In the genomic region with DNA sequence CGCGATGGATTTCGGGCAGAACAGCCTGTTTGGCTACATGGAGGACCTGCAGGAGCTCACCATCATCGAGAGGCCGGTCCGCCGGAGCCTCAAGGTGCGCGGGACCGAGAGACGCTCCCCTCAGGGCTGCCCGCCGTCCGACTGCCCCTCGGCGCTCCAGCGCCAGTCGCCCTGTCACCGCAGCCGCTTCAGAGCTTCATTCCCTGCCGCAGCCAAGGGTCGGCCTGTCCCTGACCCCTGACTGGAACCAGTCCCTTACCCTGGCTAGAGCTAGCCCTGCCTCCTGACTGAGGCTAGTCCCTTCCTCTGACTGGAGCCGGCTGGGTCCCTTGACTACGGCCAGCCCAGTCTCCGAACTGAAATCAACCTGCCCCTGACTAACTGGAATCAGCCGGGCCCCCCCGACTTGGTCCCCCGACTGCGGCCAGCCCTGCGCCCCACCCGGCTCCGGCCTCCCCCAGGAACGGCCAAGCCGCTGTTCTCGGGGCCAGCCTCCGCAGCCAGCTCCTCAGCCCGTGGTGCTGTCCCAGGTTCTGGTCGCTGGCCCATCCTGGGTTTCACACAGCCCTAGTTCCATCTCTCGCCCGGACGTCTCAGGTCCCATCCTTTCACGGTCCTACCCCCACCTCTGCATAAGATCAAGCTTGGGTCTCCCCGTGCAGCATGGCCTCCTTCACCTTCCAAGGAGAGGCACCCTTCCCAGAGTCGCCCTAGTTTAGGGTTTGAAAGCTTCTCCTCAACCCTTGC, we compare ENCODE assay signal across 8 mouse cellular contexts. TPM values are rescaled to one million over a fixed set of nuclear protein-coding genes. Genes with fewer than 3 reads are reported as not detected.
A peak's percentile ranks its signal among the peaks of the same experiment; 100 is the strongest.
DNase-seq lines count a peak whose midpoint lies in the region; ATAC-seq and TF ChIP-seq lines count a peak whose summit lies in the region.

No protein-coding gene starts in this region.

- WGBS in hindbrain, embryonic 15.5 days: 1% methylated on average over 34 of the region's 44 CpGs
- WGBS in liver, embryonic 15.5 days (ENCODE audit: insufficient replicate concordance): 1% methylated on average over 44 of the region's 44 CpGs
- 1% methylated on average over 44 of the region's 44 CpGs for WGBS in olfactory bulb, adult 2 months

- TF ChIP-seq POLR2A in olfactory bulb, adult 2 months (IDR thresholded peaks at IDR 0.05; ENCODE audit: insufficient read depth, low read depth, low read length): peak; percentile 11; the same call in 1 of the 2 replicates

- ATAC-seq in hindbrain, embryonic 15.5 days (ENCODE audit: low FRiP score, low read depth): peak; percentile 72
- peak; percentile 23 for ATAC-seq in liver, embryonic 15.5 days (ENCODE audit: insufficient read depth)

- H3K9ac ChIP-seq in hindbrain, embryonic 15.5 days: peak overlapping the region; percentile 83
- H3K9ac ChIP-seq in liver, embryonic 15.5 days: peak overlapping the region; percentile 21; the same call in 1 of the 2 replicates

- no peaks in the 10 kb centered on the region; the same call in 1 of the 2 replicates for H3K4me1 ChIP-seq in brown adipose tissue, adult 24 weeks (ENCODE audit: control insufficient read depth, insufficient read depth, insufficient read length, low read length)
- H3K4me1 ChIP-seq in hindbrain, embryonic 15.5 days (replicated peaks): peaks cover 8% of the 10 kb centered on the region
- peaks cover 16% of the 10 kb centered on the region for H3K4me1 ChIP-seq in liver, embryonic 15.5 days (replicated peaks)
- H3K4me1 ChIP-seq in olfactory bulb, adult 2 months (ENCODE audit: control insufficient read depth, insufficient read depth, low read length): peaks cover 5% of the 10 kb centered on the region

- H3K9me3 ChIP-seq in hindbrain, embryonic 15.5 days: no peaks in the 10 kb centered on the region
- no peaks in the 10 kb centered on the region for H3K9me3 ChIP-seq in liver, embryonic 15.5 days (replicated peaks)

- intact Hi-C loops in left cerebral cortex, postnatal 14 days (cut with DNase I): no loop called here

- no peak overlapping the region for H3K27ac ChIP-seq in brown adipose tissue, adult 24 weeks (replicated peaks; ENCODE audit: low read depth, low read length)
- peak overlapping the region; percentile 79 for H3K27ac ChIP-seq in hindbrain, embryonic 15.5 days (replicated peaks)
- no peak overlapping the region for H3K27ac ChIP-seq in liver, embryonic 15.5 days (replicated peaks)
- H3K27ac ChIP-seq in olfactory bulb, adult 2 months (ENCODE audit: insufficient read depth, low read depth, low read length): peak overlapping the region; percentile 74

- no peaks in the 10 kb centered on the region for H3K36me3 ChIP-seq in hindbrain, embryonic 15.5 days
- H3K36me3 ChIP-seq in liver, embryonic 15.5 days (replicated peaks): no peaks in the 10 kb centered on the region

- no peaks in the 10 kb centered on the region for H3K27me3 ChIP-seq in hindbrain, embryonic 15.5 days
- peaks cover 37% of the 10 kb centered on the region for H3K27me3 ChIP-seq in liver, embryonic 15.5 days

- peak overlapping the region; percentile 93 for H3K4me2 ChIP-seq in hindbrain, embryonic 15.5 days
- H3K4me2 ChIP-seq in liver, embryonic 15.5 days: peak overlapping the region; percentile 83

- peak; percentile 51 for DNase-seq in retina, embryonic 14.5 days (ENCODE audit: low spot score)
- DNase-seq in retina, postnatal 1 day: no peak
- peak; percentile 26 to 38 for DNase-seq in frontal cortex, postnatal 10 days (ENCODE audit: low spot score in 2 of 2)
- DNase-seq in left cerebral cortex, postnatal 14 days (ENCODE audit: low spot score in 2 of 2): no peak

- H3K4me3 ChIP-seq in brown adipose tissue, adult 24 weeks (ENCODE audit: insufficient read depth, low read depth, low read length): peak overlapping the region; percentile 77
- peak overlapping the region; percentile 89 for H3K4me3 ChIP-seq in hindbrain, embryonic 15.5 days
- peak overlapping the region; percentile 61 for H3K4me3 ChIP-seq in liver, embryonic 15.5 days (replicated peaks)
- H3K4me3 ChIP-seq in olfactory bulb, adult 2 months (ENCODE audit: insufficient read depth, low read depth, low read length): peak overlapping the region; percentile 88

- TF ChIP-seq CTCF in olfactory bulb, adult 2 months (IDR thresholded peaks at IDR 0.05; ENCODE audit: insufficient read depth, low read depth, low read length): no peak

RNA-seq across cellular contexts. Expression of a gene that starts 0.7 kb away (rescaled TPM):
- 1.0 and 3.8 TPM in 2 replicates for polyA plus RNA-seq in brown adipose tissue, adult 24 weeks (2012; ENCODE audit: insufficient read depth, insufficient read length, missing spikeins)
- 2.8 and 2.9 TPM in 2 replicates for polyA plus RNA-seq in hindbrain, embryonic 15.5 days (2015; fragmentation: Nextera tagmentation; extraction: Ambion mirVana)
- polyA plus RNA-seq in liver, embryonic 15.5 days (2015; fragmentation: Nextera tagmentation; extraction: Ambion mirVana): 1.0 and 1.3 TPM in 2 replicates
- polyA plus RNA-seq in olfactory bulb, adult 2 months (2012; ENCODE audit: insufficient read depth, insufficient read length, low replicate concordance, missing spikeins): not detected in 2 replicates
- total RNA-seq in left cerebral cortex, postnatal 14 days (2021): 10 to 100 TPM; 14.5 to 14.6 TPM

Comparison
In these comparisons a context has a peak if more than half of its experiments do, and no peak if none do; other contexts are left out.
1. DNase-seq: peak in retina, embryonic 14.5 days (single experiment) and frontal cortex, postnatal 10 days (2 of 2); none in retina, postnatal 1 day (single experiment) and left cerebral cortex, postnatal 14 days (0 of 2).
2. H3K27ac ChIP-seq: peak in hindbrain, embryonic 15.5 days (single experiment) and olfactory bulb, adult 2 months (single experiment); none in brown adipose tissue, adult 24 weeks (single experiment) and liver, embryonic 15.5 days (single experiment).
3. Peak in every context shown above with its lines, with median percentiles within 50 percentile points of each other: H3K4me3 ChIP-seq.